Mouse (Mus musculus) embryo, embryonic 11.5 days (tissue): ENCODE measurements around the gene Ctc1.
"Not testable (repeated sequence)": the region's sequence is repeated elsewhere in the genome, so short reads cannot be mapped to it uniquely, and the experiment has no call there.

Experiments
- DNase-seq: peaks from one replicate; pipeline ENCODE4 v3.0.0-alpha.2; 2012; ENCODE audit warnings: low read depth, low spot score

Gene Ctc1

DNA sequence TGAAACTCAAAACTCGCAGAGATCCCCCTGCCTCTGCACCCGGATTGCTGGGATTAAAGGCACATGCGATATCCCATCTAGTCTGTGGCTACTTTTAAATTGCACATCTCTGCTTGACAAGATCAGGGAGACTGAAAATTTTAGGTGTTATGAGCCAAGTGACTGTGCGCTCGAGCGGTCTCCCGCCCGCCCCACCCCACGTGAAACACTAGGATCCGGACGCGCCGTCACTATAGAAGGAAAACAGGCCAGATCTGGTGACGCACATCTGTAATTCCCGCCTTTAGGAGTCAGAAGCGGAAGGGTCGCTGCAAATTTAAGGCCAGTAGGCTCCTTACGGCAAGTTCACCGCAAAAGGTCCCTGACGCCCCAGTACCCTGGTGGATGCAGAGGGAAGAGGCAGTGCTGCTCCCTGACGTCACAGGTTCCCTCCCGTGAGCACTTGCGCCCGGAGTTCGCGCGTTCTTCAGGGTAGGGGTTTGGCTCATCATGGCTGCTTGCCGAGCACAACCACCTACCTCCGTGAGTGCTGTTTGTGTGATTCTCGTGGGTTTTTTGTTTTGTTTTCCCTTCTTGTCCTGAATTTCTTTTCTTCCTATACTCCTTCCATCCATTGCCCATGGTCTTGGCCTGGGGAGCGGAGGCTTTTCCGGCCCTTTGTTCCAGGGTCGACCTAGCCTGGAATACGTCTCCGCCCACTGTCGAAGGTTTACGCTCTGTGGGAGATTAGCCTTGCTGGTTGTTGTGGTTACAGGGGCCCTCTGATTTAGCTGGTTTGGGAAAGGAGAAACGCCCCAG is at the start of gene Ctc1:
Gene Ctc1 (plus strand): TSS at position 268 of the 798 bp plus-strand sequence.
- DNase-seq, result peak; percentile 92

- DNase-seq, result no peak
Observed at GRCm38 (mm10) chr11:68966554-68966953, 49.2 kb upstream of the Ctc1 start.

GRCm38 (mm10) chr11:68967337-68968282 is 48.1 kb upstream of the Ctc1 start, which contains the start of gene Slc25a35:
TSS of gene Slc25a35 (plus strand) at chr11:68968131.
- DNase-seq, result peak; percentile 78

DNA sequence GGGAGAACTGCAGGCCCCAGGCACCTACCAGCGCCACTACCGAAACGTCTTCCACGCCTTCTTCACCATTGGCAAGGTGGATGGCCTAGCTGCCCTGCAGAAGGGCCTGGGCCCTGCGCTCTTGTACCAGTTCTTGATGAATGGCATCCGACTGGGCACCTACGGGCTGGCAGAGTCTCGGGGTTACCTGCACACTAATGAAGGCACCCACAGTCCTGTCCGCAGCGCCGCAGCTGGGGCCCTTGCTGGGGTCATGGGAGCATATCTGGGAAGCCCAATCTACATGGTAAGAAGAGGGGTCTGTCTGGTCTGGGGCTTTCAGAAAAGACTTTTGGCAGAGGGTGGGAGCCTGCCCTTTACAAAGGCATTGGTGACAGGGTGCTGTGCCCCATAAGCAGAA is 47.0 kb upstream of the Ctc1 start:
- DNase-seq, result no peak

GRCm38 (mm10) chr11:68970232-68970631 is 45.5 kb upstream of the Ctc1 start:
- no peak for DNase-seq

DNA sequence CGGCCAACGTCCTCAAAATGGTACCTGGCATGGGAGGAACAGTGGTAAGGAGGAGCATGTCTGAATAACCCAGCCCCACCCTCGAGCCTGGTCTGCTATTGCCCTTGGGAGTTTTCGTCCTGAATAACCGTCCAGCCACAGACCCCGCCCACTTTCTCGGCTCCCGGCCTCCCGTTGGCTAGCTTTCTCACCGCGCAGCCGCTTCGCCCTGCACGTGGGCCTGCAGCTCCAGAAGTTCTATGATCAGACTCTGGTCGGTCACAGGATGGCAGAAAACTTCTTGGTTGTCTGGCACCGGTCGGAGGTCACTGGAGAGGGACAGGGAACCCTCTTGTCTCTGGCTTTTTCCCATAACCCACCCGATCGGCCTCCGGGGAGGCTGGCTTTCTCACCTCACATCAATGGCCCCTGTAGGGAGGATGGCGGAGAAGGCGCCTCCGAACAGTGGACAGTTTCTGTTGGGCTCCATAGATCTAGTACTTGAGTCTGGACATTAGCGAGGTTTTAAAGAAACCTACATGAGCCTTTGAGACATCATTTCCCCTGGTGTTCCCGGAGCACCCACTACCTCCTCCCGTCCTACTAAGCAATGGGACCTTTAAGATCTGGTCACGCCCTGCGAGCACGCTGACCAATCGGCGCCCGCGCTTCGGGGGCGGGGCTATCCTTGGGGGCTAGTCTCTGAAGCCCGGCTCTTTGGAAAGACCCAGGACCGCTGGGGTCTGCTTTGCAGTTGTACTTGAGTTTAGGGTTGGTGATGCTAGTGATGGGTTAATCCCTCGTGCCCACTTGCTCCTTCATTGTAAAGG is 42.3 kb upstream of the Ctc1 start:
- peak; percentile 77 for DNase-seq

GRCm38 (mm10) chr11:68974059-68974450 is 41.7 kb upstream of the Ctc1 start:
- DNase-seq, result no peak

DNA sequence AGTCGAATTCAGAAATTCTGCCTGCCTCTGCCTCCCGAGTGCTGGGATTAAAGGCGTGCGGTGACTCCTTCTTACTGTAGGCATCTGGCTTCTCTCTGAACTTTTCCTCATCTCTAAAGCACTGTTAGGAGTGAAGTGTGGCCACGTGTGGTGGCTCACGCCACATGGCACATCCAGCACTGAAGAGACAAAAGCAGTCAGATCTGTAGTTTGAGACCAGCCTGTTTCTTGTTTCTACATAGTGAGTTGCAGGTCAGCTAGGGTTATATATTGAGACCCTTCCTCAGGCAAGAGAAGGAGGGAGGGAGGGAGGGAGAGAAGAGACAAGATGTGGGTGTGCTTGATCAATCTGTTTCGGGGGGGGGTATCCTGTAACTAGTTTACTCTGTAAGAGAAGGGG is 40.6 kb upstream of the Ctc1 start, which contains the start of gene Rangrf:
Gene Rangrf (minus strand): TSS at position 101 of the 400 bp plus-strand sequence.
- DNase-seq, result no peak

DNA sequence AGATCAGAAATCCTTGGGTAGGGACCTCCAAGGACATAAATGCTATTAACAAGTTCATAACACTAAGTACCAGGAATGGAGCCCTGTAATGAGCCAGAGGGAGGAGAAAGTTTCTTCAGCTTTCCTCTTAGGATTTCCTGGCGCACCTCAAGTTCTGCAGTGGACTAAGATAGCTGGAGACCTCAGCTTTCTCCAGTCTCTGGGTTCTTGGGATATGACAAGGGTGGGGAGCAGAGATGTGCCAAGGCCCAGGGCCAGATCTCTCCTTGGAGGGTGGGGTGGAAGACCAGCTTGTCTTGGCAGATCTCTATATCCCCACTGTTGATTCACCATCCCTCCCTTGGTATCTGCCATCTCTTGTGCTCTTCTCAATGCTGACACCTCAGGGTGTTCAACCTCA is 40.1 kb upstream of the Ctc1 start:
- DNase-seq, result no peak

GRCm38 (mm10) chr11:68979320-68979733 is 36.4 kb upstream of the Ctc1 start:
- DNase-seq, result no peak

DNA sequence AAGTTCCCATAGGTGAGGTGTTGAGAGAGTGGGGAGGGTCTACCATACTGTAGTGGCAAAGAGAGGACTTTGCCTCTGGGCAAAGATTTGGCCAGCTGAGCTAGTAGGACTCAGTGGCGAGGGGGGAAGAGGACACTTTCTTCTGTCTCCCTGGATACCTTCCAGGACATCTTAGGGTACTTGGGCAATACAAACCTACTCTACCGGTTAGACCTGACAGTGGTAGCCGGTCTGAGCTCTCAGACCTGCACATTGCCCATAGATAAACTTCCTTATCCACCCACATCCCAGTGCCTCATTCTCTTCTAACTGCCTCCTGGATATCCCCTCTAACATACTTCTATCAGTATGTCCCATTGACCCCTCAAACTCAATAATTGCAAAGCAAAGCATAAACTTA is 34.8 kb upstream of the Ctc1 start:
- DNase-seq, result no peak

- DNase-seq, result peak; percentile 71
Observed at GRCm38 (mm10) chr11:68982639-68983369, 32.9 kb upstream of the Ctc1 start.

- DNase-seq, result no peak
Observed at GRCm38 (mm10) chr11:68987365-68987882, 28.3 kb upstream of the Ctc1 start.

- no peak for DNase-seq
Observed at GRCm38 (mm10) chr11:68988341-68988740, 27.4 kb upstream of the Ctc1 start.

GRCm38 (mm10) chr11:68993122-68993521 is 22.6 kb upstream of the Ctc1 start:
- no peak for DNase-seq

- no peak for DNase-seq
Observed at GRCm38 (mm10) chr11:68994377-68994776, 21.3 kb upstream of the Ctc1 start.

DNA sequence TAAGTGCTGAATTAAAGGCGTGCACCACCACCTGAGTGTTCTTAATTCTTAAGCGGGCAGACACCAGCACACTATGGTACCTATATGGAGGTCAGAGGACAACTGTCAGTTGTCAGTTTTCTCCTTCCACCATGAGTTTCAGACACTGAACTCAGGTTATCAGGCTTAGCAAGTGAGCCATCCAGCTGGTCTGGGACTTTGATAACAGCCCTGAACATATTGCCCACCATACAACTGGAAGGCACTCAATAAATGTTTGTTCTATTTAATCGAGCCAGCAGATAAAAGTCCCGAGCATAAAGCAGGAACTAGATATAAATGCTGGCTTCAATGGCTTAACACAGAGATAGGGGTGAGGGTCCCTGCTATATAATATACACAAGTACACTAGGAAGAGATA is 18.6 kb upstream of the Ctc1 start:
- DNase-seq, result no peak

DNA sequence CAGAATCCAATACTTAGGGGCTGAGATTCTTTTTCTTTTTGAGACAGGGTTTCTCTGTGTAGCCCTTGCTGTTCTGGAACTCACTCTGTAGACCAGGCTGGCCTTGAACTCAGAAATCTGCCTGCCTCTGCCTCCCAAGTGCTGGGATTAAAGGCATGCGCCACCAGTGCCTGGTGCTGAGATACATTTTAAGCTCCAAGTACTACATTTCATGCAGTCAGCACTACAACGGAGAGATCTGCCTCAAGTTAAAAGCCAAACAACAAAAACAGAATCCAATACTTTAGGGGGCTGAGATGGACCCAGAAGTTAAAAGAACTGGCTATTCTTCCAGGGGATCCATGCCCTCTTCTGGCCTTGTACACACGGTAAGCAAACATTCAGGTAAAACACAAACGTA is 12.9 kb upstream of the Ctc1 start:
- DNase-seq, result not testable (repeated sequence)

DNA sequence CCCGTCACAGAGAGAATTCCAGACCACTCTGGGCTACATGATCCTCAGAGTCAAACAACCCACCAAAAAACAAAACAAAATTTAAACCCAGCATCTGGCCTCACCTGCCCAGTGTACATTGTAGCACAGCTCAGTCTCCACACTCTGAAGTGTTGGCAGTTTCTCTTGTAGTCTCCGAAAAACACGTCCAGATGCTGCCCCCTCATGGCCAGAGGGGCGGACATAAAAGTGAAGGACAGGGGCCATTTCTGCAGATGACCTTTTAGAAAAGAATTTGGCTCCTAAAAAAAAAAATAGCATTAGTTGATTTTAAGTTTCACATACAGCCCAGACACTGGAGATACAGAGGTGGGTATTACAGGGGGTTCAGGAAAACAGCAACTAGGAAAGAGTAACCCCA is 12.1 kb upstream of the Ctc1 start:
- no peak for DNase-seq

DNA sequence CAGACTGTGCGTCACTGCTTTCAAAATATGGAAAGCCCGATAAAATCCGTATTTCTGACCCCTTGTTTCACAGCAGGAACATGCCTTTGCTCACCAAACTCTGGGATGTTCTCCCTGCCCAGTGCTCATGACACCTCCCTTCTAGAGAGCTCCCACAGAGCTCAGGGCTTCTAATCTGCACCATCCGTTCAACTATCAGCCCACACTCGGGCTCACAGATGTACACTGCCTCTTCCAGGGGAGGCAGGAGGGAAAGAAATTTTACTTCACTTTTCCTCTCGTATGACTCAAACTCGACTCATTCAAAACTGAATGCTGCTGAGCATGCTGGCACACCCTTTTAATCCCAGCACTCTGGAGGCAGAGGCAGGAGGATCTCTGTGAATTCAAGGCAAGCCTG is 10.5 kb upstream of the Ctc1 start:
- DNase-seq, result no peak

DNA sequence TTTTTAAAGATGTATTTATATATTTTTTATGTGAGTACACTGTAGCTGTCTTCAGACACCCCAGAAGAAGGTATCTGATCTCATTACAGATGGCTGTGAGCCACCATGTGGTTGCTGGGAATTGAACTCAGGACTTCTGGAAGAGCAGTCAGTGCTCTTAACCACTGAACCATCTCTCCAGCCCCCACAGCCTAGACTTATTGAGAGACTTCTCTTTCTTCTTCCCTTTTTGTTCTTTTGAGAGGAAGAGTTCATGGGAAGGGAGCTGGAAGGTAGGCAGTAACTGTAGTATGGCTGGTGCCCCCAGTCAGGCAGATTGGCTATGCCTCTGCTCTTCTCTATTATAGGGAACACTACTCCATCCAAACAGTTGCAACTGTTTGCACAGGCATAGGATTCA is 9.1 kb upstream of the Ctc1 start:
- DNase-seq, result not testable (repeated sequence)
